Mouse (Mus musculus) hindbrain, embryonic 14.5 days (tissue): ENCODE results near the gene 1700022I11Rik. TPM values are rescaled to one million over a fixed set of nuclear protein-coding genes. Genes with fewer than 3 reads are reported as not detected.

Source experiments
- ATAC-seq: fragments of 200-750 bp; cut with Nextera tagmentation; 2 replicates; pipeline ENCODE4 v1.8.0; 2017; ENCODE audit warnings: moderate number of reproducible peaks, mild to moderate bottlenecking, moderate TSS enrichment, moderate library complexity; ENCODE audit not compliant: low FRiP score
- DNase-seq: peaks from one replicate; pipeline ENCODE4 v3.0.0-alpha.2; 2015; ENCODE audit warnings: low spot score
- H3K27ac ChIP-seq: fragments of 300-500 bp; sonication (generic); 2 replicates; pipeline ENCODE4 v1.5.1; 2014; ENCODE audit warnings: mild to moderate bottlenecking, moderate library complexity
- H3K27me3 ChIP-seq: fragments of 300-500 bp; sonication (generic); 2 replicates; pipeline ENCODE4 v1.6.1; 2014; ENCODE audit warnings: mild to moderate bottlenecking, low read length, mixed read lengths; ENCODE audit not compliant: control insufficient read depth, insufficient read depth
- H3K36me3 ChIP-seq: fragments of 300-500 bp; sonication (generic); replicated peaks from 2 replicates; pipeline ENCODE4 v1.6.1; 2014; ENCODE audit not compliant: control insufficient read depth, insufficient read depth
- H3K4me1 ChIP-seq: fragments of 300-500 bp; sonication (generic); replicated peaks from 2 replicates; pipeline ENCODE4 v1.6.1; 2014; ENCODE audit warnings: antibody characterized with exemption, low read length, mixed read lengths; ENCODE audit not compliant: control insufficient read depth, insufficient read depth
- H3K4me2 ChIP-seq: fragments of 300-500 bp; sonication (generic); replicated peaks from 2 replicates; pipeline ENCODE4 v1.6.1; 2014; ENCODE audit warnings: mild to moderate bottlenecking, moderate library complexity
- H3K4me3 ChIP-seq: fragments of 300-500 bp; sonication (generic); replicated peaks from 2 replicates; pipeline ENCODE4 v1.5.1; 2014; ENCODE audit warnings: mild to moderate bottlenecking, low read length
- H3K9ac ChIP-seq: fragments of 300-500 bp; sonication (generic); 2 replicates; pipeline ENCODE4 v1.6.1; 2014
- H3K9me3 ChIP-seq: fragments of 300-500 bp; sonication (generic); 2 replicates; pipeline ENCODE4 v1.6.1; 2016; ENCODE audit warnings: low read length; ENCODE audit not compliant: control insufficient read depth
- WGBS: fragments of 180-500 bp; shearing (Covaris S2); extraction: QIAGEN DNeasy Blood & Tissue Kit; methylation state at CpG from one replicate; pipeline ENCODE4 v1.1.7; 2014; 5-methylcytosine and 5-hydroxymethylcytosine counted together
- polyA plus RNA-seq: library from polyadenylated mRNA; unstranded; fragments of >200 nt; fragmentation: Nextera tagmentation; extraction: Ambion mirVana; gene quantifications from 2 replicates; pipeline ENCODE4 v1.2.1, GENCODE M21; 2014

The 1700022I11Rik gene
- polyA plus RNA-seq, 1 experiment from 2014 or later: 0.71 TPM

DNA sequence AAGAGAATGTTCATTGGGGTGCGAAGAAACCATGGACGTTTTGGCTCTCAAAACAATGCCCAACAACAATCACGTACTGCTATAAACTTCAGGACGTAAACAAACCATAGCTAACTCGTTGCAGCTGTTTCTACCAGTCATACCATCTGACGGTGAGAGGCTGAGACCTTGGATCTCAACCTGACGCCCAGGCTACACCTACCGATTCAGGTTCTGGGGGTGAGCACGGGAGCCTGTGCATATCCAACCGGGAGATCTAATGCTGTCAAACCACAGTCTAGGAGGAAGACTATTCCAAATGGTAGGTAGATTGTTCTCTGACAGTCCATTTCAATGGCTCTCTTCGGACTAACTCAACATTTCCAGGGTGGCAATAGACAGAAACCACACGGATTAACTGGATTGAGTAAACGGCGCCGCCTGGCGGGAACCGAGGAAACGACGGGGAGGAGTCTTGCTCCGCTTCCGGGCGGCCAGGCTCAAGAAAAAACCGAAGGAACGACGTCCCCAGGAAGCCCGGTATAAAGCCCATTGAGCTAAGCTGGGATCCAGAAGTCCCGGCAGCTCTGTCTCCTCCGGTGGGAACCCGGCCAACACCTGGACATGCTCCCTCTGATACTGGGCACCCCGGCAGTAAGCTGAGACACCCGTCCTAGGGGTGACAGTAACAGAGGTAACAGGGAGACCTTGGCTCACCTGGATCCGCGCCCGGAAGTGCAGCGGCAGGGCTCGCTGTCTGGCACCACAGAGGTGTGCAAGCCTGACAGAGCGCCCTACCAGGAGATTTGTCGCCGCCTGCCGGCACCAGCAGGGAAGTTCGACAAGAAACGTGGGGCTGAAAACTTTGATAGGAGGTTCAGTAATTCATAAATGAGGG lies 55.9 kb downstream of the 1700022I11Rik start, which contains the start of gene Pigo:
Gene Pigo (minus strand): TSS at position 736 of the 877 bp plus-strand sequence.
- Histone ChIP-seq H3K27ac (peak within 1 kb of the TSS; percentile 88), H3K9ac (peak within 1 kb of the TSS; percentile 59), H3K4me3 (peak within 1 kb of the TSS; percentile 52), H3K4me2 (peak within 1 kb of the TSS; percentile 63), H3K9me3 (no peaks in the 10 kb centered on the region), H3K4me1 (peaks cover 19% of the 10 kb centered on the region), H3K27me3 (no peaks in the 10 kb centered on the region), H3K36me3 (peaks cover 56% of the 10 kb centered on the region)
- ATAC-seq (peak; percentile 93), DNase-seq (peak; percentile 96)
- WGBS: 9% methylated on average over 42 of the region's 42 CpGs

GRCm38 (mm10) chr4:43029121-43029520 lies 59.7 kb downstream of the 1700022I11Rik start:
- Histone ChIP-seq H3K36me3 (peaks cover 50% of the 10 kb centered on the region), H3K4me1 (peaks cover 31% of the 10 kb centered on the region), H3K27ac (no peak overlapping the region), H3K4me2 (no peak overlapping the region), H3K9ac (no peak overlapping the region), H3K27me3 (no peaks in the 10 kb centered on the region), H3K4me3 (no peak overlapping the region), H3K9me3 (no peaks in the 10 kb centered on the region)
- DNase-seq (no peak), ATAC-seq (no peak)
- 93% methylated on average over 7 of the region's 7 CpGs for WGBS

- 94% methylated on average over 9 of the region's 9 CpGs for WGBS
- Histone ChIP-seq H3K4me3 (peak overlapping the region; percentile 82; the same call in 1 of the 2 replicates), H3K4me1 (peaks cover 25% of the 10 kb centered on the region), H3K36me3 (peaks cover 57% of the 10 kb centered on the region), H3K4me2 (no peak overlapping the region), H3K27ac (no peak overlapping the region), H3K9me3 (no peaks in the 10 kb centered on the region), H3K9ac (peak overlapping the region; percentile 91; the same call in 1 of the 2 replicates), H3K27me3 (no peaks in the 10 kb centered on the region)
- ATAC-seq (no peak), DNase-seq (no peak)
Measured at GRCm38 (mm10) chr4:43029749-43030148, 60.3 kb downstream of the 1700022I11Rik start.

DNA sequence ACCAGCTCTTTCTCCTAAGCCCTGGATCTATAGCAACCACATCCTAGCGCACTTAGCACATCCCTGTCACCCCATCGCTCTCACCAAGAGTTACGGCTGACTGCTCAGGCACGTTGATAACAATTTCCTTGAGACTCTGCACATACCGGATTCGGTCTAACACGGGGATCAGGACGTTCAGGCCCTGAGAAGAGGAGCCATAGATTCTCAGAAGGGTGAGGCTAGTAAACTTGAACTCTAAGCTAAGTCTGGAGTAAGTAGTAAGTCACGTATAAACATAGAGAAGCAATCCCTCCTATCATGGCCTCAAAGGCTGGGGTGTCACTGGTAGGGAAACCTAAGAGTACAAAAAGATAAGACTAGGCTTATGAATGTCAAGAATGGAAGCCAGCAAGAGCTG lies 60.9 kb downstream of the 1700022I11Rik start:
- Histone ChIP-seq H3K4me1 (peaks cover 21% of the 10 kb centered on the region; the same call in 1 of the 2 replicates), H3K27me3 (no peaks in the 10 kb centered on the region), H3K27ac (no peak overlapping the region), H3K36me3 (peaks cover 63% of the 10 kb centered on the region), H3K9ac (peak overlapping the region; percentile 91), H3K4me3 (peak overlapping the region; percentile 82), H3K9me3 (no peaks in the 10 kb centered on the region), H3K4me2 (peak overlapping the region; percentile 81)
- ATAC-seq: no peak
- no peak for DNase-seq
- WGBS: 78% methylated on average over 9 of the region's 9 CpGs

GRCm38 (mm10) chr4:43030780-43031230 lies 61.4 kb downstream of the 1700022I11Rik start:
- no peaks in the 10 kb centered on the region for H3K9me3 ChIP-seq
- ATAC-seq: peak; percentile 0; the same call in 1 of the 2 replicates
- peak overlapping the region; percentile 82 for H3K4me3 ChIP-seq
- 2% methylated on average over 28 of the region's 28 CpGs for WGBS
- H3K4me1 ChIP-seq: peaks cover 21% of the 10 kb centered on the region; the same call in 1 of the 2 replicates
- H3K4me2 ChIP-seq: peak overlapping the region; percentile 81
- H3K9ac ChIP-seq: peak overlapping the region; percentile 91
- DNase-seq: peak; percentile 33
- no peaks in the 10 kb centered on the region for H3K27me3 ChIP-seq
- peak overlapping the region; percentile 90 for H3K27ac ChIP-seq
- H3K36me3 ChIP-seq: peaks cover 67% of the 10 kb centered on the region

DNA sequence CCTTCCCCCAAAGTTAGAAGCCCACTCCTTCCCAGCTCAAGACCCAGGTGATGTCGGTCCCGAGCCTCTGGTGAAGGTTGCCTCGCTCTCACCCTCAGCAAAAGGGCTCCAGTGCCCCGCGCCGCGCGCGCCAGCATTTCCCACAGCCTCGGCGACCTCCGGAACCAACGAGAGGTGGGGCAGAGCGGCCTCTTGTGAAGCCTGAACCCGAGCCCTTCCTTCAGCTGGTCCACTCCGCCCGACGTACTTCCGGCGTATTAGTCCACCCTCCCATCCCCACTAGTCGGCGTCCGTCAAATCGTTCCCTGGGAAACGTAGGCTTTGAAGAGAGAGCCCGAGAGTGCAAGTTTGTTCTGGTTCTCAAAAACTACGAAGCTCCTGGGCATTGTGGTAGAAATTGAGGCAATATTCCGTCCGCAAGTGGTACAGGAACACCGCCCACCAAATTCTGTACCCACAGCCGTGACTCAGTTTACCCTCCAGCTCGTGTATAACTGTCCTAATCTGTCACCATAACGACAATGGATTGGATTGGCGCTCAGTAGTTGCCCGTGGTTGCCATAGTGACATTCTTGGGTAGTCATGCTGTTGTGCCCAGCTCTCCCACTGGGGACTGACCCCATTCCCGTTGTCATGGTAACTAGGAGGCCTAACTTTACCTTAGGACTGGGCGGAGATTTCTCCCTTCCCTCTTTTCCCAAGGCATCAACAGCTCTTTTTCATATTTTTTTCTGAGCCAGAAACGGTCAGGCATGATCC lies 62.0 kb downstream of the 1700022I11Rik start, which contains the start of gene Stoml2:
Gene Stoml2 (minus strand): TSS at position 474 of the 759 bp plus-strand sequence.
- ATAC-seq (peak; percentile 95), DNase-seq (peak; percentile 92)
- Histone ChIP-seq H3K4me3 (peak within 1 kb of the TSS; percentile 82), H3K27me3 (no peaks in the 10 kb centered on the region), H3K4me2 (peak within 1 kb of the TSS; percentile 81), H3K4me1 (peaks cover 21% of the 10 kb centered on the region; the same call in 1 of the 2 replicates), H3K9ac (peak within 1 kb of the TSS; percentile 91), H3K9me3 (no peaks in the 10 kb centered on the region), H3K27ac (peak within 1 kb of the TSS; percentile 90), H3K36me3 (peaks cover 73% of the 10 kb centered on the region)
- under 1% methylated on average over 38 of the region's 38 CpGs for WGBS

- Histone ChIP-seq H3K27ac (no peak overlapping the region), H3K36me3 (peaks cover 66% of the 10 kb centered on the region), H3K9ac (no peak overlapping the region), H3K4me2 (no peak overlapping the region), H3K27me3 (no peaks in the 10 kb centered on the region), H3K4me3 (no peak overlapping the region), H3K4me1 (peaks cover 23% of the 10 kb centered on the region; the same call in 1 of the 2 replicates), H3K9me3 (no peaks in the 10 kb centered on the region)
- DNase-seq: no peak
- 88% methylated on average over 1 of the region's 1 CpGs for WGBS
- ATAC-seq: no peak
Measured at GRCm38 (mm10) chr4:43032501-43032900, 63.1 kb downstream of the 1700022I11Rik start.
